Mouse (Mus musculus): ENCODE data around the gene Gpr179. TPM values are rescaled to one million over a fixed set of nuclear protein-coding genes. Genes with fewer than 3 reads are reported as not detected.

Gpr179 gene
- total and polyA plus RNA-seq, 2 experiments from 2014 or later, result 0.61 to 1.8 TPM

GRCm38 (mm10) chr11:97285852-97286775 lies 65.8 kb downstream of the Gpr179 start:
- 77% methylated on average over 9 of the region's 9 CpGs for WGBS
- Histone ChIP-seq H3K9me3 (ENCODE audit: low read length) (no peaks in the 10 kb centered on the region), H3K4me3 (ENCODE audit: low read length) (no peak overlapping the region), H3K4me2 (ENCODE audit: low read depth, low read length) (no peak overlapping the region), H3K4me1 (ENCODE audit: insufficient read depth, low read length) (no peaks in the 10 kb centered on the region), H3K27ac (no peak overlapping the region), H3K27me3 (ENCODE audit: insufficient read depth, low read length) (no peaks in the 10 kb centered on the region), H3K9ac (replicated peaks; ENCODE audit: low read length) (no peak overlapping the region), H3K36me3 (ENCODE audit: insufficient read depth, low read length) (no peaks in the 10 kb centered on the region)
- ATAC-seq, result no peak
- DNase-seq (ENCODE audit: low spot score), result no peak
- no peak for TF ChIP-seq CTCF (IDR thresholded peaks at IDR 0.05; ENCODE audit: low read depth)

- H3K27me3 ChIP-seq (ENCODE audit: insufficient read depth, low read length), result no peaks in the 10 kb centered on the region
- no peak for TF ChIP-seq CTCF (IDR thresholded peaks at IDR 0.05; ENCODE audit: low read depth)
- H3K9me3 ChIP-seq (ENCODE audit: low read length), result no peaks in the 10 kb centered on the region
- no peak overlapping the region for H3K27ac ChIP-seq
- H3K4me3 ChIP-seq (ENCODE audit: low read length), result no peak overlapping the region
- H3K4me2 ChIP-seq (ENCODE audit: low read depth, low read length), result no peak overlapping the region
- DNase-seq (ENCODE audit: low spot score) (no peak), ATAC-seq (no peak)
- H3K36me3 ChIP-seq (ENCODE audit: insufficient read depth, low read length), result no peaks in the 10 kb centered on the region
- WGBS, result 77% methylated on average over 4 of the region's 4 CpGs
- H3K9ac ChIP-seq (replicated peaks; ENCODE audit: low read length), result no peak overlapping the region
- no peaks in the 10 kb centered on the region for H3K4me1 ChIP-seq (ENCODE audit: insufficient read depth, low read length)
Observed at GRCm38 (mm10) chr11:97284854-97285253, 67.0 kb downstream of the Gpr179 start.

- H3K4me2 ChIP-seq (ENCODE audit: low read depth, low read length), result no peak overlapping the region
- WGBS, result 86% methylated on average over 6 of the region's 6 CpGs
- no peak overlapping the region for H3K27ac ChIP-seq
- no peak for DNase-seq (ENCODE audit: low spot score)
- no peak overlapping the region for H3K4me3 ChIP-seq (ENCODE audit: low read length)
- H3K27me3 ChIP-seq (ENCODE audit: insufficient read depth, low read length), result no peaks in the 10 kb centered on the region
- H3K36me3 ChIP-seq (ENCODE audit: insufficient read depth, low read length), result no peaks in the 10 kb centered on the region
- no peak for TF ChIP-seq CTCF (IDR thresholded peaks at IDR 0.05; ENCODE audit: low read depth)
- H3K4me1 ChIP-seq (ENCODE audit: insufficient read depth, low read length), result peaks cover 10% of the 10 kb centered on the region
- no peak overlapping the region for H3K9ac ChIP-seq (replicated peaks; ENCODE audit: low read length)
- no peaks in the 10 kb centered on the region for H3K9me3 ChIP-seq (ENCODE audit: low read length)
- ATAC-seq, result no peak
Observed at GRCm38 (mm10) chr11:97282179-97282578, 69.7 kb downstream of the Gpr179 start.

Other genes starting within 250 kb of the Gpr179 start
- 0.89 TPM in 1 of 2 replicates, not detected in the other for gene Tbx21, start 236.7 kb downstream of the Gpr179 start, total RNA-seq (2014; rRNA removed)
- 0.11 and 0.16 TPM in 2 replicates for gene Tbx21, start 236.7 kb downstream of the Gpr179 start, polyA plus RNA-seq (2015; fragmentation: Nextera tagmentation; extraction: Ambion mirVana)
- 45.4 and 53.8 TPM in 2 replicates for gene Tbkbp1, start 200.6 kb downstream of the Gpr179 start, total RNA-seq (2014; rRNA removed)
- gene Tbkbp1, start 200.6 kb downstream of the Gpr179 start, polyA plus RNA-seq (2015; fragmentation: Nextera tagmentation; extraction: Ambion mirVana), result 9.6 and 10.1 TPM in 2 replicates
- 97.9 and 100 TPM in 2 replicates for gene Kpnb1, start 164.2 kb downstream of the Gpr179 start, total RNA-seq (2014; rRNA removed)
- 26.1 and 26.9 TPM in 2 replicates for gene Kpnb1, start 164.2 kb downstream of the Gpr179 start, polyA plus RNA-seq (2015; fragmentation: Nextera tagmentation; extraction: Ambion mirVana)
- gene Npepps, start 71.4 kb downstream of the Gpr179 start, total RNA-seq (2014; rRNA removed), result 35.0 and 69.2 TPM in 2 replicates
- gene Npepps, start 71.4 kb downstream of the Gpr179 start, polyA plus RNA-seq (2015; fragmentation: Nextera tagmentation; extraction: Ambion mirVana), result 99.8 and 102 TPM in 2 replicates
- gene Mrpl45, start 36.4 kb downstream of the Gpr179 start, total RNA-seq (2014; rRNA removed), result 21.2 and 22.5 TPM in 2 replicates
- 35.1 and 39.5 TPM in 2 replicates for gene Mrpl45, start 36.4 kb downstream of the Gpr179 start, polyA plus RNA-seq (2015; fragmentation: Nextera tagmentation; extraction: Ambion mirVana)
- 49.5 and 59.0 TPM in 2 replicates for gene Socs7, start 10.5 kb upstream of the Gpr179 start, total RNA-seq (2014; rRNA removed)
- gene Socs7, start 10.5 kb upstream of the Gpr179 start, polyA plus RNA-seq (2015; fragmentation: Nextera tagmentation; extraction: Ambion mirVana), result 5.5 and 5.9 TPM in 2 replicates
- gene Arhgap23, start 63.5 kb upstream of the Gpr179 start, total RNA-seq (2014; rRNA removed), result 75.2 and 86.8 TPM in 2 replicates
- gene Arhgap23, start 63.5 kb upstream of the Gpr179 start, polyA plus RNA-seq (2015; fragmentation: Nextera tagmentation; extraction: Ambion mirVana), result 7.3 and 7.7 TPM in 2 replicates
- 0.43 TPM in 1 of 2 replicates, not detected in the other for gene 4933428G20Rik, start 148.3 kb upstream of the Gpr179 start, total RNA-seq (2014; rRNA removed)
- gene 4933428G20Rik, start 148.3 kb upstream of the Gpr179 start, polyA plus RNA-seq (2015; fragmentation: Nextera tagmentation; extraction: Ambion mirVana), result 0.48 and 1.1 TPM in 2 replicates
- gene Srcin1, start 224.1 kb upstream of the Gpr179 start, total RNA-seq (2014; rRNA removed), result 104 and 141 TPM in 2 replicates
- gene Srcin1, start 224.1 kb upstream of the Gpr179 start, polyA plus RNA-seq (2015; fragmentation: Nextera tagmentation; extraction: Ambion mirVana), result 14.3 and 14.7 TPM in 2 replicates